Mouse (Mus musculus): ENCODE results near the gene Smarcd3.

- TF ChIP-seq CTCF (IDR thresholded peaks at IDR 0.05; ENCODE audit: extremely low read depth, insufficient read depth, insufficient read length, insufficient replicate concordance) (no peak), POLR2A (IDR thresholded peaks at IDR 0.05; ENCODE audit: low read depth, low read length) (peak; percentile 62)
Measured at GRCm38 (mm10) chr5:24586547-24587199, 37.5 kb downstream of the Smarcd3 start, which contains the start of gene Chpf2.

Measured in spleen, adult 2 months (tissue).